Mouse (Mus musculus) neutrophil, adult 83 days (primary cell): ENCODE data around the gene Rbbp5. TPM values are rescaled to one million over a fixed set of nuclear protein-coding genes. Genes with fewer than 3 reads are reported as not detected.

Experiments
- total RNA-seq, 2 experiments: library from RNA; stranded (reverse); gene quantifications; one replicate each; pipeline ENCODE4 v1.2.4; 2023

The Rbbp5 gene
- total RNA-seq: 10 to 100 TPM; 36.3 to 36.4 TPM

GRCm38 (mm10) chr1:132476928-132477691, at the start of gene Rbbp5:
Gene Rbbp5, plus strand, starts transcription at chr1:132477365.

GRCm38 (mm10) chr1:132506058-132506457, 28.9 kb downstream of the Rbbp5 start, which contains the start of gene Tmem81:
Gene Tmem81, plus strand, starts transcription at chr1:132506230.

DNA sequence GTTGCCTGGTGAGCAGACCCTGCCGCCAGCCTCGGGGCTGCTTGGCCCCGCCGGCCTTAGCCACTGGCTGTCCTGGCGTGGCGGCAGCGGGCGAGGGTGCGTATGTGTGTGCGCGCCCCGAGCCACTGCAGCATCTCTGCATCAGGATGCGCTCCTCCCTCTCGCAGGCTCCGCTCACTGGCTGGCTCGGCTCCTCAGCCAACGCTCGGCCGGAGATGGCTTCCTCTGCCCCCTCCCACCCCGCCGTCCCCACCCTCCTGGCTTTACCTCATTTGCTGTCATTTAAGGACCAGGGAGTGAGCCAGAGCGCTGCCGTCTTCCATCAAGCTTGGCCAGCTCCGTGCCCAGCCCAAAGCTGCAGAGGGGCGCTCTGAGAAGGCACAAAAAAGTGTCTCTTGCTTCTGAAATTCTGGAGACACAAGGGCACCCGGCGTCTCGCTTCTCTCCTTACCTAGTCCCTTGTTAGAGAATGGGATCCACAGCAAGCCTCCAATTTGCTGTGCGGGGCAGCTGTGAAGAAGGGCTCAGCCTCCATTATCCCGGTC, 65.7 kb downstream of the Rbbp5 start, which contains the start of gene Cntn2:
TSS of gene Cntn2 (minus strand) at position 495 of the 545 bp plus-strand sequence.

Other genes with a start within 250 kb of the Rbbp5 start
- not detected for gene Gm10188, start 247.6 kb upstream of the Rbbp5 start, total RNA-seq
- not detected for gene Klhdc8a, start 178.7 kb upstream of the Rbbp5 start, total RNA-seq
- 10 to 100 TPM; 34.8 to 55.8 TPM for gene Nuak2, start 161.2 kb upstream of the Rbbp5 start, total RNA-seq
- gene Tmcc2, start 86.1 kb upstream of the Rbbp5 start, total RNA-seq: 10 to 100 TPM in 1 of 2 experiments, 1 to 10 TPM in 1; 8.7 to 11.5 TPM
- gene Dstyk, start 59.8 kb upstream of the Rbbp5 start, total RNA-seq: 10 to 100 TPM; 36.8 to 39.6 TPM
- 1 to 10 TPM; 4.2 to 6.2 TPM for gene Tmem81, start 28.9 kb downstream of the Rbbp5 start, total RNA-seq
- gene Cntn2, start 65.9 kb downstream of the Rbbp5 start, total RNA-seq: 1 to 10 TPM in 1 of 2 experiments, under 1 TPM in 1; 0.07 to 1.2 TPM